Mouse (Mus musculus): ENCODE measurements at regions not wholly inside any gene's neighbourhood (a gene's known extent, or its start where the extent isn't known, plus 50 kb on each side); places are given as distances from the start of the nearest gene placed in this dataset.

GRCm38 (mm10) chr2:117915821-117916220, 195.9 kb upstream of the Thbs1 start:
- TF ChIP-seq ZNF384 (IDR thresholded peaks at IDR 0.05; ENCODE audit: low read depth, low read length) (no peak), HCFC1 (IDR thresholded peaks at IDR 0.05; ENCODE audit: borderline replicate concordance, insufficient read depth, low read length) (no peak), MAFK (IDR thresholded peaks at IDR 0.05; ENCODE audit: insufficient read depth, low read depth, low read length) (no peak)
